Mouse (Mus musculus) hindbrain, embryonic 16.5 days (tissue): ENCODE measurements around the gene Sema4d. TPM values are rescaled to one million over a fixed set of nuclear protein-coding genes. Genes with fewer than 3 reads are reported as not detected.

Experiments
- ATAC-seq: fragments of 200-750 bp; cut with Nextera tagmentation; 2 replicates; pipeline ENCODE4 v1.8.0; 2017; ENCODE audit warnings: moderate TSS enrichment, moderate library complexity
- H3K27ac ChIP-seq: fragments of 300-500 bp; sonication (generic); 2 replicates; pipeline ENCODE4 v1.5.1; 2014; ENCODE audit warnings: low read depth, mild to moderate bottlenecking, control low read depth, low read length, moderate library complexity
- H3K27me3 ChIP-seq: fragments of 300-500 bp; sonication (generic); replicated peaks from 2 replicates; pipeline ENCODE4 v1.6.1; 2014; ENCODE audit warnings: low read length; ENCODE audit not compliant: control insufficient read depth, insufficient read depth
- H3K36me3 ChIP-seq: fragments of 300-500 bp; sonication (generic); 2 replicates; pipeline ENCODE4 v1.6.1; 2014; ENCODE audit warnings: mild to moderate bottlenecking, low read length, moderate library complexity, mixed read lengths; ENCODE audit not compliant: control insufficient read depth, insufficient read depth
- H3K4me1 ChIP-seq: fragments of 300-500 bp; sonication (generic); 2 replicates; pipeline ENCODE4 v1.6.1; 2014; ENCODE audit warnings: low read depth, low read length; ENCODE audit not compliant: control insufficient read depth, insufficient read depth
- H3K4me2 ChIP-seq: fragments of 300-500 bp; sonication (generic); 2 replicates; pipeline ENCODE4 v1.6.1; 2014; ENCODE audit warnings: mild to moderate bottlenecking, low read length, control low read depth, moderate library complexity
- H3K4me3 ChIP-seq: fragments of 300-500 bp; sonication (generic); 2 replicates; pipeline ENCODE4 v1.5.1; 2014; ENCODE audit warnings: mild to moderate bottlenecking, low read length, control low read depth, moderate library complexity
- H3K9ac ChIP-seq: fragments of 300-500 bp; sonication (generic); 2 replicates; pipeline ENCODE4 v1.6.1; 2014; ENCODE audit warnings: low read depth, mild to moderate bottlenecking, control low read depth, low read length, moderate library complexity
- H3K9me3 ChIP-seq: fragments of 300-500 bp; sonication (generic); 2 replicates; pipeline ENCODE4 v1.6.1; 2014; ENCODE audit warnings: mild to moderate bottlenecking, low read length, moderate library complexity; ENCODE audit not compliant: control insufficient read depth
- WGBS: fragments of 180-500 bp; shearing (Covaris S2); extraction: QIAGEN DNeasy Blood & Tissue Kit; methylation state at CpG from one replicate; pipeline ENCODE4 v1.1.7; 2014; 5-methylcytosine and 5-hydroxymethylcytosine counted together
- polyA plus RNA-seq: library from polyadenylated mRNA; unstranded; fragments of >200 nt; fragmentation: Nextera tagmentation; extraction: Ambion mirVana; gene quantifications from 2 replicates; pipeline ENCODE4 v1.2.1, GENCODE M21; 2015

Gene Sema4d
- polyA plus RNA-seq, 1 experiment from 2014 or later: 14.3 TPM

DNA sequence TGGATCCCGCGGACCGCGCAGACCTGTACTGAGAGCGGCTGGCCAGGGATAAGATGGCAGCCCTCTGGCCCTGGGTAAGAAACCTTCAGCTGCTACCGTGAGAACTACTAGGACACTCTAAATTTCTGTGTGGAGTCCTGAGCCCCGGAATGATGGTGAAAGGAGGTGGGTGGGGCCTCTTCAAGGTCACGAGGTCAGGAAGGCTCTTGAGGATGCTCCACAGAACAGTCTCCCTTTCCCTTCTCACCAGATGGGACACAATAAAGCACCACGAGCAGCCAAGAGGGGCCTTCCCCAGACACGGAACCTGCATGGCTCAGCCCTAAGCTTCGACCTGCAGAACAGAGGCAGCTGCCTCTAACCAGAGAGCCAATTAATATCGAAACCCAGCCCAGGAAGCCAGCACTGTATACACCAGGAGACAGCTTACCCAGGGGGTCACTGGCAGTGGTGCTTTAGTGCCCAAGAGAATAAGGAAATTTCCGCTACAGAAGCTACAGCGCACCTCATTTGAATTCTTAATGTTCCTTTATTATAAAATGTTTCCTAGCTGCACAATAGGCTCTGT lies 61.4 kb downstream of the Sema4d start:
- ATAC-seq: peak; percentile 12

DNA sequence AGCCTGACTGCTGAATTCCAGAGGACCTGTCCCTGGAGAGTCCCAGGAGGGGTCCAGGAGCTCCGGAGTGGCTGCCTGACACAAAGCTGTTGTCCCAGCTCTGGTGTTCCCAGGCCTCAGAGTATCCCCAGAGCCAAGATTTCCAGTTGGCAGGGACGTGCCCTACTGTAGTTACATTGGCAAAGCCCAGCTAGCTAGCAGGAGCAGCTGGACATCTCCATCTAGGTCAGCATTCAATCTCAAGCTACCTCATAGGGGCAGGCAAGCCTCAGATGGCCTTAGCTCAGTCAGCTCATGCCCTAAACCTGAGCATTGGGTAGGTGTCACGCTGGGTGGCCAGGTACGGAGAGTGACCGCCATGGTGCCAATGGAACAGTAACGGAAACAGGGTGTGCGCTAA lies 62.1 kb downstream of the Sema4d start:
- H3K4me3 ChIP-seq: no peak overlapping the region
- H3K27ac ChIP-seq: no peak overlapping the region
- no peak for ATAC-seq
- no peaks in the 10 kb centered on the region for H3K36me3 ChIP-seq
- WGBS: 91% methylated on average over 7 of the region's 7 CpGs
- no peaks in the 10 kb centered on the region for H3K9me3 ChIP-seq
- H3K27me3 ChIP-seq: no peaks in the 10 kb centered on the region
- H3K4me1 ChIP-seq: peaks cover 14% of the 10 kb centered on the region
- H3K9ac ChIP-seq: no peak overlapping the region
- H3K4me2 ChIP-seq: no peak overlapping the region

More for the DNA sequence above, 61.4 kb downstream of the Sema4d start:
- peaks cover 14% of the 10 kb centered on the region for H3K4me1 ChIP-seq
- H3K9ac ChIP-seq: no peak overlapping the region
- no peaks in the 10 kb centered on the region for H3K27me3 ChIP-seq
- H3K27ac ChIP-seq: peak overlapping the region; percentile 23; the same call in 1 of the 2 replicates
- H3K4me3 ChIP-seq: no peak overlapping the region
- H3K9me3 ChIP-seq: no peaks in the 10 kb centered on the region
- no peaks in the 10 kb centered on the region for H3K36me3 ChIP-seq
- WGBS: 55% methylated on average over 14 of the region's 14 CpGs
- H3K4me2 ChIP-seq: no peak overlapping the region

DNA sequence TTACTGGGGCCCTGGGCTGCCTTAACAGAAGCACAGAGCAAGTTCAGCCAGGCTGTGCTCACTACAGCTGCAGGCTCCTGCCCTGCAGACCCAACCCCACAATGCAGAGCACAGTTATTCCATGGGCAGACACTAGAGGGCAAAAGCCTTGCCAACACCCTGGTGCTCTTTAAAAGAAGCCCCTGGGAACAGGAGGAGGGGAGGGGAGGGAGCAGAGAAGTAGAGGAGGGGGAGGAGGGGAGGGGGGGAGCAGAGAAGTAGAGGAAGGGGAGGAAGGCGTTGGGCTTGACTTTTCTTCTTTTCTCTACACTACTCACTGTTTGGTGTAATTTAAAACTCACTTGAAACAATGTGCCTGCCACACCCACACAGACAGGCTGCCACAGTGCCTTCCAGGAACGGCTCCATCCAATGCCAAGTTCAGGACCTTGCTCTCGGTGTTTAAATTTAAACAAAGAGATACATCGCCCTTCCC lies 63.6 kb downstream of the Sema4d start:
- 5% methylated on average over 4 of the region's 4 CpGs for WGBS
- peaks cover 17% of the 10 kb centered on the region for H3K4me1 ChIP-seq
- no peaks in the 10 kb centered on the region for H3K36me3 ChIP-seq
- no peak overlapping the region for H3K4me2 ChIP-seq
- H3K9me3 ChIP-seq: no peaks in the 10 kb centered on the region
- H3K4me3 ChIP-seq: no peak overlapping the region
- H3K27me3 ChIP-seq: no peaks in the 10 kb centered on the region
- no peak overlapping the region for H3K9ac ChIP-seq
- H3K27ac ChIP-seq: no peak overlapping the region
- ATAC-seq: no peak

- Histone ChIP-seq H3K4me1 (peaks cover 14% of the 10 kb centered on the region), H3K36me3 (no peaks in the 10 kb centered on the region), H3K4me3 (no peak overlapping the region), H3K27ac (no peak overlapping the region), H3K9me3 (no peaks in the 10 kb centered on the region), H3K4me2 (no peak overlapping the region), H3K9ac (no peak overlapping the region), H3K27me3 (no peaks in the 10 kb centered on the region)
- ATAC-seq: no peak
- WGBS: 75% methylated on average over 6 of the region's 7 CpGs
Observed at GRCm38 (mm10) chr13:51727364-51727763, 66.2 kb downstream of the Sema4d start.

- ATAC-seq: peak; percentile 19; the same call in 1 of the 2 replicates
- Histone ChIP-seq H3K36me3 (no peaks in the 10 kb centered on the region), H3K9ac (no peak overlapping the region), H3K4me1 (peaks cover 9% of the 10 kb centered on the region; the same call in 1 of the 2 replicates), H3K4me3 (no peak overlapping the region), H3K27ac (no peak overlapping the region), H3K9me3 (no peaks in the 10 kb centered on the region), H3K27me3 (no peaks in the 10 kb centered on the region), H3K4me2 (no peak overlapping the region)
- 69% methylated on average over 8 of the region's 8 CpGs for WGBS
Observed at GRCm38 (mm10) chr13:51725926-51726574, 67.5 kb downstream of the Sema4d start.

DNA sequence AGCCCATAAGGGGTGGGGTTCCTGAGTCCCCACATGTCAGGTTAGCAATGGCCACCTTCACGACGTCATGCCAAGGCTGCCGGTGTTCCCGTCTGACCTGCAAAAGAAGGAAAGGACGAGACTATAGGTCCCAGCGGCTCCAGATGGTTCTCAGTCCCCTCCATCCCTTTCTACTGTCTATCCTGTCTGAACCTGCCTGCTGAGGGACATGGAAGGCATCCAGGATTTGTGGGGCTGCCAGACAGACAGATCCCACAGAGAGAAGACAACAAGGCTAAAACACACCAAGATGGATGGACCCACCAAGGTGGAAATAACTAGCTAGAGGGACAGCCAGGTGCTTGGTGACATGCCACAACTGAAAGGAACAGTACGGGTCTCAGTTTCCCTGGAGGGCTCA lies 68.1 kb downstream of the Sema4d start:
- Histone ChIP-seq H3K27me3 (no peaks in the 10 kb centered on the region), H3K9ac (no peak overlapping the region), H3K4me3 (no peak overlapping the region), H3K27ac (no peak overlapping the region), H3K9me3 (no peaks in the 10 kb centered on the region), H3K4me2 (no peak overlapping the region), H3K4me1 (peaks cover 9% of the 10 kb centered on the region; the same call in 1 of the 2 replicates), H3K36me3 (no peaks in the 10 kb centered on the region)
- no peak for ATAC-seq
- WGBS: 86% methylated on average over 7 of the region's 7 CpGs

DNA sequence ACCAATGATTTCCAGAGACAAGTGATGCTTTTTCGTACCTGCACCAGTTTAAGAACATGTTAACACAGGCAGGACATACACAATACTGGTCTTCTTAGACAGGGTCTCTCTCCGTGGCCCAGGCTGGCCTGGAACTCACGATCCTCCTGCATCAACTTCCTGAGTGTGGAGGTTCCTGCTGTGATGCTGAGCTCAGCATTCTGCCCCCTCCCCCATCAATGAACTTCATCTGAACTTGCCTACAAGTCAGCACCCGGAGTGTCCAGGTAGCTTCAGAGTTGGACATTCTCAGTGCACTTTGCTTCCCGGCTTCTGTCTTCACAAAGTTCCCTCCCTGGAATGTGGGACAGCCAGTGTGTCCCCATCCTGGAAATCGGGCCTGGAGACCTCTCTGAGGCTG lies 69.0 kb downstream of the Sema4d start:
- ATAC-seq: no peak
- H3K4me1 ChIP-seq: peaks cover 3% of the 10 kb centered on the region; the same call in 1 of the 2 replicates
- no peak overlapping the region for H3K4me2 ChIP-seq
- no peak overlapping the region for H3K9ac ChIP-seq
- no peak overlapping the region for H3K27ac ChIP-seq
- no peaks in the 10 kb centered on the region for H3K36me3 ChIP-seq
- H3K27me3 ChIP-seq: no peaks in the 10 kb centered on the region
- H3K4me3 ChIP-seq: no peak overlapping the region
- 88% methylated on average over 6 of the region's 6 CpGs for WGBS
- H3K9me3 ChIP-seq: no peaks in the 10 kb centered on the region

DNA sequence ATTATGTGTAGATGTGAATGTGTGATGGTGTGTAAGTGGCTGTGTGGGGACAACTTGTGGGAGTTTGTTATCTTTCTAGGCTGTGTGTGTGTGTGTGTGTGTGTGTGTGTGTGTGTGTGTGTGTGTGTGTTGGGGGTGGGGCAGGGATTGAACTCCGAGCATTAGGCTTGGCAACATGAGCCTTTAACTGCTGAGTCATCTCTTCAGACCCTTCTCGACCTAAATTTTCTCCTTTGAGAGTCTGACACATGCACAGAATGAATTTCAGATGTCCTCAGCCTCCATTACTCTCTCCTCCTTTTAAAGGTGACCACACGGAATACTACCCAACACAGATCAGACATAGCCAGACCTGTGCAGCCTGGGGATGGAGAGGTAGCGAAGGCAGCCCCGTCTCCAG lies 70.4 kb downstream of the Sema4d start:
- no peak overlapping the region for H3K9ac ChIP-seq
- H3K27ac ChIP-seq: no peak overlapping the region
- no peak overlapping the region for H3K4me3 ChIP-seq
- ATAC-seq: no peak
- no peak overlapping the region for H3K4me2 ChIP-seq
- no peaks in the 10 kb centered on the region for H3K27me3 ChIP-seq
- 84% methylated on average over 5 of the region's 5 CpGs for WGBS
- H3K36me3 ChIP-seq: peaks cover 7% of the 10 kb centered on the region
- H3K9me3 ChIP-seq: no peaks in the 10 kb centered on the region
- peaks cover 3% of the 10 kb centered on the region; the same call in 1 of the 2 replicates for H3K4me1 ChIP-seq

DNA sequence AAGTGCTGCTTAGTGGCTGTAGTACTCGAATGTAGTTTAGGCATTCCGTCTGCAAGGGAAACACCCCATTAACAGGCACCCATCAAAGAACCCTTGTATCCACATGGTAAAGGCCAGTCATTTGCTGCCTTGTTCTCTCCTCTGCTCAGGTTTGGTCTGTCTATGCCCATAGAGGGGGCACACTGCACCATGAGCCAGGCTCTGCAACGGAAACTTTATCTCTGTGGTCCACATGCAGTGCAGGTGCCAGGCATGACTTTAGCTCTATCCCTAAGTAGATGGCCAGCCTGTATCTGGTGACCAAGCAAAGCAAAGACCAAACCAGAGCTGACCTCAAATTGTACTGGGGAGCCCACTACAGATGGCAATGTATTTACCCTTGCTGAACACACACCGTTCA lies 73.0 kb downstream of the Sema4d start:
- Histone ChIP-seq H3K27ac (no peak overlapping the region), H3K27me3 (no peaks in the 10 kb centered on the region), H3K9ac (no peak overlapping the region), H3K4me3 (no peak overlapping the region), H3K4me1 (no peaks in the 10 kb centered on the region), H3K9me3 (no peaks in the 10 kb centered on the region), H3K4me2 (no peak overlapping the region), H3K36me3 (peaks cover 7% of the 10 kb centered on the region)
- 93% methylated on average over 4 of the region's 4 CpGs for WGBS
- ATAC-seq: no peak
